Mouse (Mus musculus): ENCODE measurements around the gene Rasgef1b.
A peak's percentile ranks its signal among the peaks of the same experiment; 100 is the strongest.

Gene Rasgef1b

DNA sequence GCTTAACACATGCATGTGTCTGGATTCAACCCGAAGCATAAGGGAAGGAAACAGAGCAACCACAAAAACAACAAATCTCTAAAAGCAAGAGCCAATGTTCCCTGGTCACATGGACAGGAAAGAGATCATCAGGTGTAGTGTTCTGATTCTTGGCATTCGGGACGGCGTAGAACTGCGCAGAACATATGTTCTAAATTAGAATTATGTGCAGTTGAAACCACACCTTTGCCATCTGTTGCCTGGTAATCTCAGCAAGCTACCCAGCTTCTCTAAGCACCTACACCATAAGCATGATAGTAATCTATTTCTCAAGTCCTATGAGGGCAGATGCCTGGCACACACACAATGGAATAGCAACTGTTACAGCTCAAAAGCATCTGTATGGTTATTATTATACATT lies 27.1 kb downstream of the Rasgef1b start:
- no peak for DNase-seq

DNA sequence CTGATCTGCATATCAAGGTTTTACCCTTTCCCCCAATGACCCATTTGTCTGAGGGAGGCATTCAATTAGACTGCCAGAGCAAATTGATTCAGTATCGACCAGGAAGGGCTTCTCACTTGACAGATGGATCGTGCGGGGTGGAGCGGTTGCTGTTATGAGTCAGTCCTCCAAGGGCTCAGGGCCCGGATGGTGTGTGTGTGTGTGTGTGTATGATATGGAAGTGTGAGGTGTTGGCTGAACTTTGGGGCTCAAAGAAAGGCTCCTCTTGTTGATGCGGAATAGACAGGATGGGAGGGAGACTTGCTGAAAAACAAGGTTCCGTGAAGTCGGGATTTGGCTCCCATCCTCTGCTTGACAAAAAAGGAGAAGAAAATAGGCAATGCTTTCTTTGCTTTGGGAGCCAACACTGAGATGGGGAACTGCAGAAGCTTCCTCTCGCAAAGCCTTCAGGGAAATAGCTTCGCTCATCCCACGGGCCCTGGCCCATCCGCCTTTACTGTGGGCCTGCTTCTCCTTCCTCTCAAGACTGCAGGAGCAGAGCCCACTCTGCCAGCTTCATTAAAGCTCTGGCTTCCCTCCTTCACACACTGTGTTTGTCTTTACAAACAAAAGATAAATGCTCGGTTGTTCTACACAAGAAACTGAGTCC lies 34.0 kb downstream of the Rasgef1b start:
- no peak for DNase-seq

DNA sequence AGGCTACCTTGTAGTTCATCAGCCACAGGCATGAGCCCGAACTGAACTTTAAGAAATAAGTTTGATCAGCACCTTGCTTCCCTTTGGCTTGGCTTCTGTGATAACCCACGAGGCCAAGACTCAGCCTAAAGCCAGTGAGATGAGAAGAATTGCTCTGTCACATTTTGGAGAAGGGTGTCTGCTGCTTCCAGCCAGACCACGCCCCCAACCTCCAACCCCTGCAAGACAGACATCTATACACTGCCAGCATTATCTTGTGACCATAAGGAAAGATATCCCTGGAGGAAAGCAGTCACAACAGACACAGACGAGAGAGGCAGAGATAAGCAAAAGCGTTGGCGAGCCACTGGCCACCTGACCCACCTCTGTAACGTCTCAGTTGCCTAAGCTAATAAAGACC lies 39.0 kb downstream of the Rasgef1b start:
- DNase-seq, result no peak

DNA sequence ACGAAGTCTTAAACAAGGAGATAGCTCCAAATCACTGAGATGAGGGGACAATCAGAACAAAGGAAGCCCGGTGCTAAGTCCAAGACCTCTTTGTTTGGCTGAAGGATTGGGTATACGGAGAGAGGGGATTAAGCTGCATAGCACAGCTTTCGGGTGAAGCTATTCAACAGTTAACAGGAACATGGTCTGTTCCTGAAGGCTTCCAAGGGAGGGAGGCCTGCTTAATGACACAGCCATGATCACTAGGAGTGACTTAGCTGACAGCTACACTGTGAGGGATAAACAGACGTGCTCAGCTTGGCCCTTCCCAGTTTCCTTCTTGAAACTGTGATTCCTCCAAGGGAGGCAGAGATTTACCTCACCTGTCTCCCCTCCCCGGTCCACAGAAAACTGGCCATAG lies 41.0 kb downstream of the Rasgef1b start:
- no peak for DNase-seq

DNA sequence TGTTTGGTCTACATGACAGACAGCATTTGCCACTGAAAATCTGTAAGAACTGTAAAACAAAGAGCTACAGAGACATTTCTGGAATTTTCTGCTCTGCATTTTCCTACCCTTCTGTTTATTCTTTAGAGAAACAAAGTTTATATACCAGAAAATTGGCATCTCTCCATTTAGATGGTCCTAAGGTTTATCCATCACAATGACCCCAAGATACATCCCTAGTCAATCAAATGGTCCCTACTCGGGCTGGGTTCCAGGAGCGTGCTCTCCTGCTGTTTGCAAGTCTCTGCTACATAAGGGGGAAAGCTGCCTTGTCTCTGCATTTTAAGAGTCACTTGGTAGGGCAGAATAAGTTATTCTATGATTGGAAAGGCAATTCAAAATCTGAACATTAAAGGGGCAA lies 44.8 kb downstream of the Rasgef1b start:
- DNase-seq, result no peak

DNA sequence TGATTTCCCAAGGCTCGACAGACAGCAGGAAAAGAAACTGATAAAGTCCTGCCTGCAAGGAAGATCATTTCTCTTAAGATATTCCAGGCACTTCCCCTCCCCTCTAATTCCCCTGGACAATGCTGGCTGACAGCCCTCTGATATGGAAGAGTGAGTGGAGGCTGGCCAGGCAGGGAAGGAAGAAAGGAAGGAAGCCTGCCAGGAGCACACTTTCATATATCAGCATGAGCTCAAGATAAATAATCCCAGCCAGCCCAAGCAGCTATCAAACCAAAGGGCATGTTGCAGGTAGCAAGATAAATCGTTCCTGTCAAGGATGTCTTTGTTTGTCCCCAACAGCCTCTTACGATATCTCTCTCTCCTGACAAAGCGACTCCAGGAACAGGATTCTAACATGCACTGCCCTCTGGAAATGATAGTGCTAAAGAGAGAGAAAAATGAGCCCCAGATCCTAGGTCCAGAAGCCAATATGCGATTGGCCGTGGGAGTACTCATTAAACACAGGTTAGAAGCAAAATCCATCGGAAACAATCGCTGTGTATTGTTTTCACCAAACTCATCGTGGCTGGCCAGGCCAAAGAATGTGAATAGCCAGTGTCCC lies 58.8 kb downstream of the Rasgef1b start:
- DNase-seq, result peak; percentile 15 to 62

DNA sequence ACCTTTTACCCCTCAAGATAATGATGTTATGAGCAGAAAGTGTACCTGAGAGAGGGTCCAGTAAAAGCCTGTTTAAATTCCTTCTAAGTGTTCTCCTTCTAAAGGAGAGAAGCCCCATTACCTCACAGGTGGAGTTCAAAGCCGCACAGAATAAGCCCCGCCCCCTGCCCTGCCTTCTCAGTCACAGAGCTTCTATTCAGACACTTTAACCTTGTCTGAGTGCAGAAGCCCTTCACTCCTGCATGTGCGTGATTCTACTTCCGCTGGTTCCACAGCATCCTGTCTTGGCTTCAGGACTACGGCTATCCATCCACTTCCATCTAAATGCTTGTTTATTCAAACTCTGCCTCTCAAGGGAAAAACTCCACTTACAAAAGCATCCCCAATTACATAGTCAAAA lies 72.8 kb downstream of the Rasgef1b start:
- no peak for DNase-seq

DNA sequence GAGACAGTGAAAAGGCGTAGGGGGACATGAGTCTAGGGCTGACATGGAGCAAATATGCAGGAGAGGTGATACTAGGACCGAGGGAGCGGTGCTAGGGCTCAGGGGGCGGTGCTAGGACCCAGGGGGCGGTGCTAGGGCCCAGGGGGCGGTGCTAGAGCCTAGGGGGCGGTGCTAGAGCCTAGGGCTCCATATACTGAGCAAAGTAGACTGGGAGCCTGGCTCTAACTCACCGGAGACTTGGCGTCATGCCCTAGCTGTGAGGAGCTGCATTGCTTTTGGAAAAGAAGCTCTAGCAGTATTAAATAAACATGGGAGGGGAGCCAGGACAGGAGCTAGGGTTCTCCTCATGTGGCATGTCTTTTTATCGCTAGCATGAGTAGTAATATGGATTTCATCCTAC lies 75.9 kb downstream of the Rasgef1b start:
- no peak for DNase-seq

DNA sequence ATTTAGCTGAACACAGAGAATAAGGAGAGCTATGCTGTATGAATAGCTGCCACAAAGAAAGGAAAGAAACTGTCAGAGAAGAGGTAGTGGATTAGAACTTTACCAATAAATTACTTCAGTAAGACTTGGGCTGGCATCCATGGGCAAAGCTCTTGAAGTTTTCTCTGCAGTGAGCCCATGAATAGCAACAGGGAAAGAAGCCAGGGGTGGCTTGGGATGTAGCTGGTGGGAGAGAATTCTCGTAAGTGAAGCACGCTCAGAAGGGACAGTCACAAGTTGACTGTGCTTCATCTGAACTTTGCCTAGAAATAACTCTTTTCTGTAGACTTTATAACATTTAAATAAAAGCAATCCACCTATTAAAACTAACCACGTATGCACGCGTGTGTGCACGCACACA lies 87.5 kb downstream of the Rasgef1b start:
- DNase-seq, result no peak

DNA sequence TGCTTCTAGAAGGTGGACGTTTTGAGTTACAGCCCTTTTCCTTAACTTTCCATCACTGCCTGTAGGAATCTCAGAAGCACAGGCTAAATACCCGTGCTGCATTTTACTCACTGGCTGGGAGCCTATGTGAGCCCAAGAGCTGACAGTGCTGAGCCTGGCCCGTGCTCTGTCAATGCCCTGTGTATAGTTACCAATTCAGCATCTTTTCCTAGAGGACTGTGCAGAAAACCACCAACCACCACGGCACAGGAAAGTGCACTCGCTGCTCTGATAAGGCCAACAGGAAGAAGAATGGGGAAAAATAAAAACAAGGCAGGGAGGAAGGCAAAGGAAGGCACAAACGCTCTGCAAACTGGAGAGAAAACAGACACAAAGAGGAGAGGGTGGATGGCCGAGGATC lies 92.3 kb downstream of the Rasgef1b start:
- no peak for DNase-seq

DNA sequence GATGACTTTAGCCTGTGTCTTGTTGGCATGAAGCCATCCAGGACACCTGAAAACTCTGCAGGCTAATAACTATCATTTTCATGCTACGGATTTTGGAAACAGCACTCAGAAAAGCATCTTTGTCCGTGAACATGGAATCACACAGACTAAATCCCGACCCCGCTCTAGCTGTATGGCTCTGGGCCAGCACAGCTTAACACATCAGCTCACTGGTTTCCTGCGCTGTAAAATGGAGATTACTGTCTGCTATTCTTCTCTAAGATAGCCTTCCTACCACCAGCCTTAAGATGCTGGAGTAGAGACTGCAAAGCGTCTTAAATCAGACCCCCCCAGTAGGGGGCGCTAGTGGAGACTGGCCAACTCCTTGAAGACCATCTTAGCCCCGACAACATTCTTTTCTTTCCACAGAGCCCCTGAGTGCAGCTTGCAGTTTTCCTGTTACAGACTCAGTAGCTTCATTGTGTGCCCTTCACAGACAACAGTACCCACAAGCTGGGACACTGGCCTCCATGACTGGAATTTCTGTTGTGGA lies 94.8 kb downstream of the Rasgef1b start:
- DNase-seq, result no peak

DNA sequence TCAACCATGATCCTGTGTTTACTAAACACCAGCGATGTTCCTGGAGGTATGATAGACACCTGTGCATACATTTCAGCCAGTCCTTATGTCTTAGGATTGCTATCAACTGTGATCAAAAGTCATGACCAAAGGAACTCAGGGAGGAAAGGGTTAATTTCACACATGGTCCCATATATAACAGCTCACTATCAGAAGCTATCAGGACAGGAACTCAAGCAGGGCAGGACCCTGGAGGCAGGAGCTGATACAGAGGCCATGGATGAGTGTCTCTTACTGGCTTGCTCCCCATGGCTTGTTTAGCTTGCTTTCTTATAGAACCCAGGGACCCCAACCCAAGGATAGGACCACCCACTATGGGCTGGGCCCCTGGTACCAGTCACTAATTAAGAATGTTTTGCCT lies 95.3 kb downstream of the Rasgef1b start:
- no peak for DNase-seq

DNA sequence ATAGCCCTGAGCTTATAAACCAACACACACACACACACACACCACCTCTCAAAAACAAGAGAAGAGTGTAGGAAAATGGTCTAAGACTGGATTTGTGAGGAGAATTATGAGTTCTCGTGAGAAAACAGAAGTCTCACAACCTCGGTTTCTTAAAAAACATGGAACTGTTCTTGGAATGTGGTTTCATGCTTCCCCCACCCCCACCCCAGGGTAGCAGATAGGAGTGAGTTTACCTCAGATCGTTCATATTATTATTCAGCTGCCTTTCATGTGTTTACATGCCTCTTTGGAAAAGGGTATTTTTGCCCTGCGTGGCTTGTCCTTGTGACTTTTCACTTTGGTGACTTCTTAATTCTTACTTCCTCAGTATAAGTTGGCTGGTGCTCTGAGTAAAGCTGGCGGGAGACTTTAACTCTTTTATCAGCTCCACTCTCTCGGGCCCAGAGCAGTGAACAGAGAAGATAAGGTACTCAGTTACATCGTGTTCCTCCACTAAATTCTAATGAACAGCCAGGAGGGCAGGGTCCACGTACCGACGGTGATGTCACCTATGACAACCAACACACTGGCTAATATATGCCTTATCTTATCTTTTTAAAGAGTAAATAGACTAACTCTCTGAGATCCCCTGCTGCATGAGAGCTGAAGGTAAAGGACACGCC lies 96.1 kb downstream of the Rasgef1b start:
- DNase-seq, result no peak

DNA sequence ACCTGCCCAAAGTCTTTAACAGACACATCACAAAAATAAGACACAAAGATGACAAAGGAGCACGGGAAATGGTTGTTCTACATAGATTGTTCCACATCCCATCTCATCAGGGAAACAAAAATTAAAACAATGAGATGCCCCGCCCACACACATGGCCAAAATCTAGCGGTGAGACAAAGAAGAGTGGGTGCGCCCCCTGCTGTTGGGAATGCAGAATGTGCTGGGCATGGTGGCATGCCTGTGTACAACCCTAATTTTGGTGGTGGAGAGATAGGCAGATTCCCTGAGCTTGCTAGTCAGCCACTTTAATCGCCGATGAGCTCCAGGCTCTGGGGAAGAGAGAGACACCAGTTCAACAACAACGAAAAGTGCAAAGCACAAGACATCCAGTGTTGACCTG lies 98.8 kb downstream of the Rasgef1b start:
- peak; percentile 27 to 50 for DNase-seq

DNA sequence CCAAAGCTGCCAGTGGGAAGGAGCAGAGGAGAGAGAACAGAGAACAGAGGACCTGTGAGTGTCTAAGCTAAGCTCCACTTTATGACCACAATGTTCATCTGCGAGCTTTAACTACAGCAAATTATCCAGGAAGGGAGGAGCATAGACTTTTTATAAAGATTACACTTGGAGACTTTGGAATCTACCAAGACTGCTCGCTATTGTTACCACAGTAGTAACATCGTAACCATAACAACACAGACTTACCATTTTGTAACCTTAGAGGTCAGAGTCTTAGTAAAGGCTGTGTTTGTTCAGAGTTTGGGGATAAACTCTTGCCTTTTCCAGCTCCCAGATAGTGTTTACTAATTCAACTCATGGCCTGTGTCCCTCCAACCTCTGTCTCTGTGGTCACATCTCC lies 103.3 kb downstream of the Rasgef1b start:
- no peak for DNase-seq

DNA sequence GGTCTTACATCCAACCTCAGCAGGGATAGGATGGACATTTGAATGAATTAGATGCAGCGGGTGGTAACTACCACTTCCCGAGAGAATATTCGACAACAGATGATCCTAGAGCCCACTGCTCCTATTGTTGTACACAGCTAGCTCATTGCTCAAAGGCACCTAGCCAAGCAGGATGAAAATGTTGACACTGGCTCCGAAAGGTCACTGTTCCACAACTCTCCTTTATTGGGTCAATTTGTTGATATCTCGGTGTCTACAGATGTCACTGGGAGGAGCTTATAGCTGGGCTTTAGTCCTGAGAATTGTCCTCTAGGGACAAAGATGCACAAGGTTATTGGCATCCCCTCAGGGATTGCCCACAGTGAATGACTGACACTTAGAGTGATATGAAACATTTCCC lies 108.1 kb downstream of the Rasgef1b start:
- no peak for DNase-seq

DNA sequence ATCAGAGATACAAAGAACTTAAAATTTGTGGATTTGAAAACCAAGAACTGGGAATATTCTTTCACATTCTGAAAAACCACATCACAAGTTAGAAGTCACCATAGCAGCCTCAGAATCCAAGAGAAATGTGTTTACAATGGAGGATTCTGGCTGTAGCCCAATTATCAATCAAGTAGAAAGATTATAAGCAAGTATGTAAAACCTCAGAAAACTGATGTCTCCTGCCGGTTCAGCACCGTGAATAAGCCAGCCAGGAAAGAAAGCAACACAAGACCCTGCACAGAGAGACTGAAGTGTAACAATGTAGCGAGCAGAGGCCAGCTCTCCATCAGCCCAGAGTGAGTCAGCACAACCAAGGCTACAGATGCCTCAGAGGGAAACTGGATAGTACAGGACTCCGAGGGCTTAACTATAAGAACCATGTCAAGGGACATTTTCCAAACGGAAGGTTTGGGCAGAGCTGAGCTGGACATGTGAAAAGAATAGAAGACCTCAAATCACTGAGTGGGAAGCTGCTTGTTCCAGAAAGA lies 111.5 kb downstream of the Rasgef1b start:
- DNase-seq, result no peak

DNA sequence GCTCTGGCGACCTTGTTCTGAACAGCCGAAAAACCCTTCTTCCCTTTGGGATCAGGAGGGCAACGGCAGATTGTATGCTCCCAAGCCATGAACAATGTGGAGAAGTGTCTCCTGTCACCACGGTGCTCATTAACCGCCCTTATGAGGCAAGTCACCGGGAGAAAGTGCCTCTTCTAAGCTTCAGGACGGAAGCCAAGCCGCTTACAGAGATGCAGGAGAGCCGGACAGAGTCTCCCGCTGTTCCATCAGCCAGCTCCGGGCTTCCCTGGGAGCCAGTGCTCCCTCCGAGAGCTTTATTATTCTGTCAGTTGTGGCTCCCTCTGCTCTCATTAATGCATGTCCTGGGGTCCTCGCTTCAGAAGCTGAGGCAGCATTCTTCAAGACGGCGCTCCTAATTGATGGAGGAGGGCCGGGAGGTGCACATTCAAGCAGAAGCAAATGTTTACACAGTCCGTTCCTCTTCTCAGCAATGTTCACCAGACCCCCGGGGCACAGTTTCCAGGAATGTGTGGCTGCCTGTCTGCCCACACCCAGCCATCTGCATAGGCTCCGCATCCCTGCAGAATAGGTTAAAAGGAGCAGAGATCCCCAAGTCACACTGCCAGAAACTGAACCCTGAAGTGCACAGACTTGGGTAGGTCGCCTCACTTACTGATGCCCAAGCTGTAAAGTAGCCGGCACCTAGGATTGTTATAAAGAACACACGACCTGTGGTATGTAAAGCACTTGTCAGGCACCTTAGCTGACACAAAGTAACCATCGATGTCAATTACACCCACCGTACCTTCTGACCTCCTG lies 115.3 kb downstream of the Rasgef1b start:
- DNase-seq, result no peak

DNA sequence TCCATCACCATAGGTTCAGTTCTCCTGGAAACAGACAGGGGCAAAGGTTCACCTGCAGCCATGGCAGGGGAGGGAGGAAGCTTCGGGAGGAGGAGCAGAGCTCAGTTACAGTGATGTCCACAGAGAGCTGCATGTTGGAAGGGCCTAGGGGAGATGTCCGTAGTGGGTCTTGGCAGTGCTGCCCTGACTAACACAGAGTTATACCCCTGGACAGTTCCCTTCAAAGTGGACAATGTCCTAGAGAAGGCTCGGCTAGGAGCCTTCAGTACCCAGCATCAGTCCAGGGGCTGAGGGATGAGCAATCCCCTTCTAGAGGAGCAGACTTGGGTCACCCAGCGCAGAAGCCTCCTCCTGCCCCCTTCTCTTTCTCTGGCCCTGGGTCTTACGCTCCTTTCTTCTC lies 121.3 kb downstream of the Rasgef1b start:
- DNase-seq, result no peak

DNA sequence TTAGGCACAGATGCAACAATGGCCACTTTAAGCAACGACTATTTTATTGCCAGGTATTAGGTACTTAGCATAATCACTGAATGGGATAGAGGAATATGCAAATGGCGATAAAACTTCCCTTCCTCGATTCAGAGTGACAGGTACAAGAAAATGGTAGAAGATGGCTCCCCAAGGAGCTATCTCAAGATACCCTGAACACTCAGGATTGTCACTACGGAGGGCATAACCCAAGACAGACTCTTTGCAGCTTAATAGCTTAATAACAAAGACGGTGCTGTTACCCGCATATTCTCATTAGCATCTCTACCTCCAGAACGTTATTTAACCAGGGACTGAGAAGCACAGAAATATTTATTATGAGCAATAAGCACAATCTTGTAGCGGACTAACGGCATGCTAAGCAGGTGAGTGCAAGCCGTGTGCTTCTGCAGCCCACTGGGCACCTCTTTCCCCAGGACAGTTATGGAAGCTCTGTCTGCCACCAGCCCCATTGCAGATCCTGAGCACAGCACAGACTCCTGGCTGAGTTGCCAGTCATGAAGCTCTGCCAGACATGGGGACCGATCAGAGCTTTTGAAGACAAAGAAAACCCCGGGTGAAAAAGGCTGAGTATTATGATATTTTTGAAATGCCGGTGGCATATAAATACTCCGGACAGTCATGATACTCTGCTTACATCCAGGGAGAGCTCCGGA lies 122.6 kb downstream of the Rasgef1b start:
- DNase-seq, result no peak

DNA sequence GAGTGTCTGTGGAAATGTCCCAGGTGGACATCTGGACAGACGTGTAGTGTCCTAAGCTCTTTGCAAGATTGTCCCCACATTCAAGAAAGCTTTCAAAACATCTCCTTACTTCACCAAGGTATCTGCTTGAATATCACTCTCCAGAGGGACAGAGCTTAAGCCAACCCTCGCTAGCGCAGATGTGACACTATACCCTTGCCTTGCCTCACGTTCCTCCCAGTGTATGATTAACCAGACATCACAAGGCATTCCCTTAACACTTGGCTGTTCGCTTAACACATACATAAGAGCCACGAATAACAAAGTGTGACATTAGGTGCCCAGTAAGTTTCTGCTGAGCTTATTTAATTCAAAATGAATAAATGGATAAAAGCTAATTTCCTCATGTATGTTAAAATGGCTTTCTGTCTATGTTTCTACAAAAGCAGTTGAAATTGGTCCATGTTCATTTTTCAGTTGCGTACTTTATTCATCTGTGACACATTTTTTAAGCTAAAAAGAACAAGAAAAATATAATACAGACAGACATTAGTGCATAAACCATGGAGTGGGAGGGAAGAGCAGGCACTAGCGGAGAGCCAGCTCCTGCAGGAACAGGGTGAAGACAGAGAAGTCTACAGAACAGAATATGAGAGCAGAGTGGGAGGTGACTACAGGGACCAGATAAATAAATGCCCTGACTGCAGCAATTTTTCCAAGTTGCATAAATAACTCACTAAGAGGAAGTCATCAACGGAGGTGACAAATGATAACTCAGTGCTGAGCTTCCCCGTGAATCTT lies 126.4 kb downstream of the Rasgef1b start:
- no peak for DNase-seq

DNA sequence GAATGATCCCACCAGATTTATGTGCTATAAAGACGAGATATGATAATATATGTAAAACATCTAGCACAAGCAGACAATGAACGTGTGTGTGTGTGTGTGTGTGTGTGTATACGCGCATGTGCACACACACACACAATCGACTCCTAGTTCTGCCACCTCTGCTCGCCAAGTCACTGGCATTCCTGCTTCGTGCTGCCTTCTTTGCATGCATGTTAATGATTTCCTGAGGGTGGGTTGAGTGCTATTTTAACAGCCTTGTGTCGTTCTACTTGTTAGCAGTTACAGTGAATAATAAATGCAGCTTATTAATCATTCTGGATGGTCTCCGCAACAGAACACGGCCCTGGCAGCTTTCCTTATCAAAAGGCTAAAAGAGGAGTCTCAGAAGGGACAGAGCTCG lies 129.5 kb downstream of the Rasgef1b start:
- DNase-seq, result no peak

Data from lung, postnatal 4 days (tissue).